Mouse (Mus musculus) spleen, postnatal 14 days (tissue): ENCODE data around the gene Cox6a1.
"Not testable (repeated sequence)": the region's sequence is repeated elsewhere in the genome, so short reads cannot be mapped to it uniquely, and the experiment has no call there.

ENCODE experiments used
- DNase-seq, 2 experiments: peaks; one replicate each; pipeline ENCODE4 v3.0.0; 2021 to 2022; ENCODE audit warnings: low spot score in 2 of 2

Cox6a1 gene

GRCm38 (mm10) chr5:115347564-115347963, 1.2 kb downstream of the Cox6a1 start:
- DNase-seq = peak; percentile 75 to 85

GRCm38 (mm10) chr5:115341314-115342165, 7.2 kb downstream of the Cox6a1 start:
- no peak for DNase-seq

- DNase-seq = peak; percentile 76 to 84
These were observed 8.0 kb downstream of the Cox6a1 start, which contains the start of the genes Gatc and Triap1 for GRCm38 (mm10) chr5:115340577-115341313. Gene Gatc, minus strand, starts transcription at chr5:115341178. Gene Triap1, plus strand, starts transcription at chr5:115341225.

GRCm38 (mm10) chr5:115340007-115340406, 8.8 kb downstream of the Cox6a1 start:
- no peak for DNase-seq

DNA sequence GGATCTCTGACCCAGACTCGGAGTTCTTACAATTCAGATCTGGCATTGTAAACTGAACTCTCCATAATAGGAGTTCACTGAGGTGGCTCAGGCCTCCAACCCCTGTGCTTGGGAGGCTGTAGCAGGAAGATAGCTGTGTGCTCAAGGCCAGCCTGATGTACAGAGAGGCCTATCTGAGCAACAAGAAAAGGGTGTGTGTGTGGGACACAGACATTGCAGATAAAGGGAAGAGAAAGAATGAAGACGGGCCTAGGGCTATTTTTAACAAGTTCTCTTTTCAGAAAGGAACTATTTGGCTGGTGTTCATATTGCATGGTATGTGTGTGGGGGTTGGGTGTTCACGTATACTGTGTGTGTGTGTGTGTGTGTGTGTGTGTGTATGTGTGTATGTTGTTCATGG, 15.2 kb downstream of the Cox6a1 start:
- no peak for DNase-seq

DNA sequence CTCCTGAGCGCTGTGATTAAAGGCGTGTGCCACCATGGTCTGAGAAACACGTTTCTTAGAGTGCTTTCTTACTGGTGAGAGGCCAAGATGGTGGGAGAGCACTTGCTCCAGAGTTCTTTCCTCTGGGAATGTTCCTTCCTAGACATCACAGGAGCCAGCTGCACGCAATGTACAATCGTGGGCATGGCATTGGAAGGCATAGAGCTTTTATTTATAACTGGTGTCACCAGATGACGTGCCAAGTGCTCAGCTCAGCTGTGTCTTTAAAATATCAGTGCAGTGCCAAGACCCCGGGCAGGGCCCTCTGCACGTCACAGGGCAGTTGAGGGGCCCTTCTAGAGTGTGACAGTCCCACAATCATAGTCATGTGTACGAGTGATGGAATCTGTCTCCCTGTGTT, 17.8 kb downstream of the Cox6a1 start:
- DNase-seq = no peak

DNA sequence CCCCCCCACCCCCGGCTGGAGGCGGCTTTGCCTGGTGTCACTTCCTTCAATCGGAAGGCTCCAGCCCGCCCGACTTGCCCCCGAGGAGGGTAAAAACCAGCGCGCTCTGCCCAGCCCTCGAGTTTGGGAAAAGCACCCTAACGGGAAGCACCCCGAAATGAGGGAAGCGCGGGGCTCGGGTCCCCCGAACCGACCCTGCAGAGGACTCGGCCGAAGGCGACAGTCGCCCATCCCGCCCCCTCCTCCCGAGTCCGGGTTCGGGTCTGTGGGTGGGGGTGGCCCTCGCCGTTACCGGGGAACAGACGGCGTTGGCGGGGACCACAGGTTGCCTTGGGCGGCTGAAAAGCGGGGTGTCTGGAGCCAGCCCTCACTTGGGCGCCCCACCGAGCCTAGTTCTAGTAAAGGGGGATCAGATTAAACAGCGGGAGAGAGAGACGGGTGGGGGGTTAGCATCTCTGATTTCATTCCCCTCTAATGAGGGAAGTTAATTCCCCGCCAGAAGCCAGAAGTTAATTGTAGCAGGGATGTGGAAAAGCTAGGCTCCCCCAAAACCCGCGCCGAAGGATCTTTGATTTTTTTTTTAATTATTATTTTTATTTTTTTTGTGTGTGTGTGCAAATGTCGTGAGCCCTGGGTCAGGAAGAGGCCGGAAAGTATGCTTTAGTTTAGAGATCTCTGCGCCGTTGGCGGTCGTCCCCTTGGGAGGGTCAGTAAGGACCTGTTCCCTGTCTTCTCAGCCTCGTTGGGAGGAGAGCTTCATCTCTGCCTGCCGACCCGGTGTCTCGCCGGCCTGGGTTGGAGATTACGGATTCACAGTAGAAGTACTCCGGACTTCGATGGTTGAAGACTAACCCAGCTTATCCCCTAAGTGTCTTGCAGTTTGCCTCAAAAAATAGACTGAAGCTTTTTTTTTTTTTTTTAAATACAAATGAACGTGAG, 20.9 kb downstream of the Cox6a1 start:
- peak; percentile 26 to 35 for DNase-seq

DNA sequence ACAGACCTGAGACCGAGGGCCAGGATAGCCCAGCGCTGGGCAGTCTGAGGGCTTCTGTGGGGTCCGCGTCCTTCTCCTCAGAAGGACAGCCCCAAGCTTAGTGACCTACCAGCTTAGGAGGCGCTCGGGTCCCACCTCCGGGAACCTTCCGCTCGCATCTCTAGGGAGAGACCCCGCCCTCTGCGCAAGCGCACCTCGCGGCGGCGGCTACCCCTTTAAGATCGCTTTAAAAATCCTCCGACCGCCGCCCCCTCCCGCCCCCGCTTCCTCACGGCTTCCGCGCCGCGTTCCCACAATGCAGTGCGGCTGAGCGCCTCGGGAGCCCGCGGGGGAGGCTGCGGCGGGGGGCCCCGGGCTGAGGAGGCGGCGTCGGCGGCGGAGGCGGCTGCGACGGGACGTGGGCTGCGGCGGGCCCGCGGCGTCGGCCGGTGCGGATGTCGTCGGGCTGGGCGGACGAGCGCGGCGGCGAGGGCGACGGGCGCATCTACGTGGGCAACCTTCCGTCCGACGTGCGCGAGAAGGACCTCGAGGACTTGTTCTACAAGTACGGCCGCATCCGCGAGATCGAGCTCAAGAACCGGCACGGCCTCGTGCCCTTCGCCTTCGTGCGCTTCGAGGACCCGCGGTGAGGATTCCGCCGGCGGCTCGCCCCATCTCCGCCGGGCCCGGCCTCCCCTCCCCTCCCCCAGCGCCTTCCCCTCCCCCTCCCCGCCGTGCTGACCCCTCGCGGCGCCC, 21.7 kb downstream of the Cox6a1 start, which contains the start of gene Srsf9:
TSS of gene Srsf9 (plus strand) at position 303 of the 735 bp plus-strand sequence.
- DNase-seq = peak; percentile 94

GRCm38 (mm10) chr5:115326256-115326831, 22.4 kb downstream of the Cox6a1 start:
- peak; percentile 13 to 19 for DNase-seq

DNA sequence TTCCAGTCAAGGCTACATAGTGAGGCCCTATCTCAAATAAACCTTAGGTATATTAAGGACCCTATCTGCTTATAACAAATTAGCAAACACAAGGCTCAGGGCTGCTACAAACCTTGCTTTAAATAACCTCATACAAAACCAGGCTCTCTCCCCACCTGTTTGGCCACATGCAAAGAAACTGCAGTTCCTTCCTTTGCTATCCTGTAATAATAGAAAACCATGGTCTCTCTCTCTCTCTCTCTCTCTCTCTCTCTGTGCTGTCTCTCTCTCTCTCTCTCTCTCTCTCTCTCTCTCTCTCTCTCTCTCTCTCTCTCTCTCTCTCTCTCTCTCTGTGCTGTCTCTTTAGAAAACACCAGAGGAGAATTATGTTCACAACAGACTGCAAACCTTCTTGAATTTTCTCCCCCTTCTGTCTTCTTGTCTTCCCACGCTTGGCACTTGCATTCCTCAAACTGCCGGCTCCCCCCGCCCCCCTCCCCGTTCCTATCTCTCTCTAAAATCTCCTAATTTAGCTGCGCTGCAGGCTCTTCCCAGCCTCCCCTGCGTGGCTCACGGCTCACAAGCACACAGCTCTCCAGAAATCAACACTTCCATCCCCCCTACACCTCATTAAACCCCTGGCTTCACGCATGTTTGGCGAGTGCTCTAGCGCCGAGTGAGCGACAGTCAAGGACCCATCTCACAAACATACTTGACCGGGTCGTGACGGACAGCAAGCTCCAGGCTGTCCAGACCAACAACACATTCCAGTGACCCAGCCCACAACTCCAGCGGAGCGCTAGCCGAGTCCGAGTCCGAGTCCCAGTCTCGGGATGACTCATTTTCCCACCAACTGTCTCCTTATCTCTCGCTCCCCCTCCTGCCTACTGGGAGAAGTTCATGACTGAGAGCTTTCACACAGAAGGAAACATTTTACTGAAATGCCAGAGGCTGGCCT, 29.5 kb downstream of the Cox6a1 start:
- DNase-seq = peak in 1 of 2 experiments; percentile 12

- DNase-seq = no peak
These were observed 31.0 kb downstream of the Cox6a1 start for GRCm38 (mm10) chr5:115317645-115318328.

- no peak for DNase-seq
These were observed 31.7 kb downstream of the Cox6a1 start for GRCm38 (mm10) chr5:115316968-115317644.

DNA sequence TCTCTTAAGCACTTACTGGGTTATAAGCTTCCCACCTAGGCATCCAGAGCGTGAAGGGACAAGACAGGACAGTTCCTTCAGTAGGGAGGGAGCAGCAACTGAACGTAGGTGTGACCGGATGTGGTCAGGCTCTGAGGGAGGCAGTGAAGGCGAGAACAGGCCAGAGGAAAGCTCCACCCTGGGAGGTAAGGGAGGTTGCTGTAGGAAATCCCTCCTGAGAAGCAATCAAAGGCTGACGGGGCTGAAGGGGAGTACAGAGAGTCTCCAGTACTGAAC, 35.2 kb downstream of the Cox6a1 start:
- no peak for DNase-seq

DNA sequence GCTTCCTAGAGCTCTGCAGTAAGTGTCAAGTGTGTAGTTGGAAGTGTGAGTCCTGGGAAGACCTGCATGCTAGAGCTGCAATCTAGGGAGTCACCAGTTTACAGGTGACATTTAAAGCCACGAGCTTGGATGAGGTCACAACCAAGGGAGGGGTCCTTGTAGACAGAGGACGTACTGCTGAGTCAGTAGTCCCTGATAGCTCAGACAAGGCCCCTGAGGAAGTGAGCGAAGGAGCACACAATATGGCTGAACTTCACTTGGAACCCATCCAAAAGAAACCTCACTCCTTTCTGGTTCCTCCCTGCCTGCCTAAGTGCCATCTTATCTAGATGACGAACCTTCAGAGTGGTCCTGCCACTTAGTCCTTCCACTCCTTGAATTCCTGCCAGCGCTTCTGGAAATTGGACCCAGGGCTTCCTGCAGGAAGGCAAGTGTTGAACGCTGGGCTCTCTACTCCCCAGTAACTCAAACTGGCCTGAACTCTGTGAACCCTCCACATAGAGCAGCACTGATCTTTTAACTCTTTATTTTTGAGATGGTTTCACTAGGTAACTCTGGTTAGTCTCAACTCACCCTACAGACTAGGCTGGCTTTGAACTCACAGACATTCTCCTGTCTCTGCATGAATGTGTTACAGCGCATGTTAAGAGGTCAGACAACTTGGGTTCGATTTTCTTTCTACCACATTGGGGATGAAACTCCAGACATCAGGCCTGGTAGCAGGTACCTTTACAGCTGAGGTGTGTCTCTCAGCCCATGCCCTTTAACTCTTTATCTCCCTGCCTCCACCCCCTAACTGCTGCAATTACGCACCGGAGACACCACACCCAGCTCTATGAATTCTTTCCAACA, 35.7 kb downstream of the Cox6a1 start:
- no peak for DNase-seq

GRCm38 (mm10) chr5:115312354-115312753, 36.4 kb downstream of the Cox6a1 start:
- DNase-seq = no peak

DNA sequence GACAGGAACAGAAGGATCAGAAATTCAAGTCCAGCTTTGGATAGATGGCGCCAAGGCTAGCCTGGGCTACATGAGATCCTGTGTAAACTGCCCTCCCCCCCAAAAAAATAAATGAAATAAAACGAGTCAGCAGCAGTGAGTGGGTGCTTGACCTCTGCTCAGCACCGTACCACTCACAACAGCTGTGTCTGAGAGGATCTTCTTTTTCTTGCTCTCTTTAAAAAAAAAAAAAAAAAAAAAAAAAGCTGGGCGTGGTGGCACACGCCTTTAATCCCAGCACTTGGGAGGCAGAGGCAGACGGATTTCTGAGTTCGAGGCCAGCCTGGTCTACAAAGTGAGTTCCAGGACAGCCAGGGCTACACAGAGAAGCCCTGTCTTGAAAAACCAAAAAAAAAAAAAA, 46.6 kb downstream of the Cox6a1 start:
- not testable (repeated sequence) for DNase-seq

DNA sequence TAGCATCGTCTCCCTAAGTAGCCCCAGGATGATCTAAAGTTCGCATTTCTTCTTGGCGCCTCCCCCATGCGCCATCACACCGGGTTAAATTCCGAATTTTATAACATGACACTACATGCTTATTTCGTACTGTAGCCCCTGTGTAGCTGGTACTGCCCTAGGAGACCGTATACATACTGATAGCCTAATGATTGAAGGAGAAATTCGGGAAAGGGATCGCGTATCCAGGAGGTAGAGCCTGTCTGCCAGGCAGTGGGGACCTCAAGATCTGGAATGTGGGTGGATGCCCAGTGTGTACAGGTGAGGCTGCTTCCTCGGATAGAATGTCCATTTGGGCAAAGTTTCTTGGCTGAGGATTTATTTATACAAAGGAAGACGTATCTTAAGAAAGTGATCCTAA, 47.2 kb downstream of the Cox6a1 start:
- no peak for DNase-seq
